Mouse (Mus musculus): ENCODE data around the gene Polr2a. TPM values are rescaled to one million over a fixed set of nuclear protein-coding genes. Genes with fewer than 3 reads are reported as not detected.

The Polr2a gene
- polyA plus RNA-seq, 1 experiment from 2014 or later: 21.3 TPM

DNA sequence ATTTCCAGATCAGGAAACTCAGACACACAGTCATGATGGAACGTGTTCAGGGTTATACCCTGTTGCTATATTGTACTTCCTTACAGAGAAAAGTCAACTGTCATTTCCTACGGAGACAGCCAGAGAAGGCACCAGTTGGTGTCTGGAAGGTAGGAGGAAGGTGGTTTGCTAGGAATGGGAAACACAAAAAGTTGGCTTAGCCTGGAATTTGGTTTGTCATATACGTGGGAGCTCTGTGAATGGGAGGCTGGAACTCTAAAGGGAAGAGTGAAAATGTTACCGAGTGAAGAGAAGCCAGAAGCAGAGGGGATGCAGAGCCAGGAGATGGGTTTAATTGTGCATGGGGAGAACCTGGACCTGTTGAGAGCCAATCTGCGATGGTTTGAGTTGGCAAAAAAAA lies 33.0 kb upstream of the Polr2a start:
- H3K27me3 ChIP-seq (replicated peaks; ENCODE audit: control insufficient read depth, insufficient read depth, low read length): no peaks in the 10 kb centered on the region

DNA sequence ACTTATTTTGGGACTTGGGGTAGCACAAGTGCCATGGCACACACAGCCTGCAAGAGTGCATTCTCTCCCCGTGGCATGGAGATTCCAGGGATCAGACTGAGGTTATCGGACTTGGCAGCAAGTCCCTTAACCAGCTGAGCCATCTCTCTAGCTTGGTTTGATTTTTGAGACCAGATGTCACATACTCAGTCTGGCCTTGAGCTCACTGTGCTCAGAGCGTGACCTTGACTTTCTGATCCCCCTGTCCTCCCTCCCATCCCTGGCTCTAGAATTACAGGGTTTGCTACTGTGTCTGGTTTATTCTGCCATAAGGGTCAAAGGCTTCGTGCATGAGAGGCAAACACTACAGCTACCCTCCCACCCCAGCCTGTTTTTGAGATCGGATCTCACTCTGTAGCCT lies 31.0 kb upstream of the Polr2a start:
- Histone ChIP-seq H3K9ac (ENCODE audit: low read length) (no peak overlapping the region), H3K4me1 (ENCODE audit: control insufficient read depth, insufficient read depth, low read length) (no peaks in the 10 kb centered on the region), H3K27me3 (replicated peaks; ENCODE audit: control insufficient read depth, insufficient read depth, low read length) (no peaks in the 10 kb centered on the region), H3K9me3 (replicated peaks; ENCODE audit: control insufficient read depth, low read length) (no peaks in the 10 kb centered on the region), H3K4me2 (ENCODE audit: low read length) (no peak overlapping the region), H3K36me3 (ENCODE audit: control insufficient read depth, insufficient read depth, low read length) (no peaks in the 10 kb centered on the region), H3K4me3 (ENCODE audit: low read depth, low read length) (no peak overlapping the region), H3K27ac (ENCODE audit: low read depth, low read length) (no peak overlapping the region)
- no peak for DNase-seq (ENCODE audit: low spot score)
- 74% methylated on average over 5 of the region's 5 CpGs for WGBS
- ATAC-seq: no peak

More for the DNA sequence above, 33.0 kb upstream of the Polr2a start:
- Histone ChIP-seq H3K9me3 (replicated peaks; ENCODE audit: control insufficient read depth, low read length) (no peaks in the 10 kb centered on the region), H3K4me1 (ENCODE audit: control insufficient read depth, insufficient read depth, low read length) (no peaks in the 10 kb centered on the region), H3K4me2 (ENCODE audit: low read length) (no peak overlapping the region), H3K9ac (ENCODE audit: low read length) (no peak overlapping the region), H3K36me3 (ENCODE audit: control insufficient read depth, insufficient read depth, low read length) (no peaks in the 10 kb centered on the region), H3K27ac (ENCODE audit: low read depth, low read length) (no peak overlapping the region), H3K4me3 (ENCODE audit: low read depth, low read length) (no peak overlapping the region)
- DNase-seq (ENCODE audit: low spot score): no peak
- 76% methylated on average over 5 of the region's 5 CpGs for WGBS
- ATAC-seq: no peak

DNA sequence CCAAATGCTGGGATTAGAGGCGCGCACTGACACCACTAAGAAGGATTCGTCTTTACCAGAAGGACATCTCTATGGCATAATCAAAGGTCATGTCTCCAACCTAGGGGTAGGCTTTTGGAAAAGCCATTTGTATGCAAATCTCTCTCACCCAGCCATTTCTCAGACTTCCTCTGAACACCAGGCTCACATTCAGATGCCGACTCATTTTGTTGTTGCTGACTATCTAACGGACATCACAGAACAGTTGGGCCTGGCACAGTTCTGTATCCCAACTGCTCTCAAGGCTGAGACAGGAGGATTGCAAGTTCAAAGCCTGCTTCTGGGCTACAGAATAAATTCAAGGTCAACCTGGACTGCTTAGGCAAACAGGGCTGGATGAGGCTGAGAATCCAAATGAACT lies 28.9 kb upstream of the Polr2a start:
- H3K36me3 ChIP-seq (ENCODE audit: control insufficient read depth, insufficient read depth, low read length): no peaks in the 10 kb centered on the region
- 88% methylated on average over 5 of the region's 5 CpGs for WGBS
- H3K4me1 ChIP-seq (ENCODE audit: control insufficient read depth, insufficient read depth, low read length): no peaks in the 10 kb centered on the region
- H3K4me3 ChIP-seq (ENCODE audit: low read depth, low read length): no peak overlapping the region
- DNase-seq (ENCODE audit: low spot score) (no peak), ATAC-seq (no peak)
- H3K27me3 ChIP-seq (replicated peaks; ENCODE audit: control insufficient read depth, insufficient read depth, low read length): no peaks in the 10 kb centered on the region
- no peaks in the 10 kb centered on the region for H3K9me3 ChIP-seq (replicated peaks; ENCODE audit: control insufficient read depth, low read length)
- no peak overlapping the region for H3K4me2 ChIP-seq (ENCODE audit: low read length)
- no peak overlapping the region for H3K9ac ChIP-seq (ENCODE audit: low read length)
- no peak overlapping the region for H3K27ac ChIP-seq (ENCODE audit: low read depth, low read length)

DNA sequence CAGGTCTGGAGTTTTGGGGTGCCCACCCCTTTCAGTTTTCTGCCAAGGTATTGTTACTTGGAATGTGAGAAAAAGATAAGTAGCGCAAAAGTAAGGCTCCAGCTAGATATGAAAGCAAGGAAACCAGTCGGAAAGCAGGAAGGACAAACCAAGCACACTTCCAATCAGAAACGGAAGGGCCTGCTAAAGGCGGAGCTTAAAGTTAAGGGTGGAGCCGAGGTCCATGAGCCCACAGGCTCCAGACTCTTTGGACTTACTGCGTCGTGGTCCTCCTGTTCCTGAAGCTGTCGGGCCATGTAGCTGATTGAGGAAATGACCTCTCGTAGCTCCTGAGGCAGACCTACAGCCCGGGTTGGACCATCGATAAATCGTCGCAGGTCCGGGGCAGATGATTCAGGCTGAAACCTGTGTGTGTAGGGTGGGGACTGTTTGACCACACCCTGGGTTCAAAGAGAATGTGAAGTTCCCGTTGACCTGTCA lies 26.4 kb upstream of the Polr2a start:
- H3K4me2 ChIP-seq (ENCODE audit: low read length): no peak overlapping the region
- no peak for DNase-seq (ENCODE audit: low spot score)
- no peak for ATAC-seq
- no peaks in the 10 kb centered on the region for H3K4me1 ChIP-seq (ENCODE audit: control insufficient read depth, insufficient read depth, low read length)
- 54% methylated on average over 15 of the region's 15 CpGs for WGBS
- no peak overlapping the region for H3K27ac ChIP-seq (ENCODE audit: low read depth, low read length)
- no peaks in the 10 kb centered on the region for H3K36me3 ChIP-seq (ENCODE audit: control insufficient read depth, insufficient read depth, low read length)
- H3K9me3 ChIP-seq (replicated peaks; ENCODE audit: control insufficient read depth, low read length): no peaks in the 10 kb centered on the region
- no peak overlapping the region for H3K9ac ChIP-seq (ENCODE audit: low read length)
- H3K27me3 ChIP-seq (replicated peaks; ENCODE audit: control insufficient read depth, insufficient read depth, low read length): no peaks in the 10 kb centered on the region
- no peak overlapping the region for H3K4me3 ChIP-seq (ENCODE audit: low read depth, low read length)

DNA sequence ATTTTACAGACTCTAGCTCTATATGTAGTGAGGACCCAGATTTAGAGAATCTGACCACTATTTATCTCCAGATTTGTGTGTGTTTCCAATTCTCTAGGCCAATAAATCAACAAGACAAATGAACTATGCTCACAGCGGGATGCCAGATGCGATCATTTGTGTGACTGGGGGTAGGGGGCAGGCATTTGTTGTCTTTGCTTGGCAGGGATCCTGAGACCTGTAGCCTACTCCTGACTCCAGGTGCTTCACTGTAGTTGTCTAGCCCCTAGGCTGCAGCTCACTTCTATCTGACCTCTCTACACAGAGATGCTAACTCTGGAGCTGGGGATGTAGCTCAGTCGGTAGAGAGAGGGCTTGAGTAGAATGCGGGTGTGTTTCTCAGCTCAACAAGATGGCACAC lies 23.4 kb upstream of the Polr2a start:
- Histone ChIP-seq H3K27me3 (replicated peaks; ENCODE audit: control insufficient read depth, insufficient read depth, low read length) (no peaks in the 10 kb centered on the region), H3K4me1 (ENCODE audit: control insufficient read depth, insufficient read depth, low read length) (no peaks in the 10 kb centered on the region), H3K9ac (ENCODE audit: low read length) (no peak overlapping the region), H3K9me3 (replicated peaks; ENCODE audit: control insufficient read depth, low read length) (no peaks in the 10 kb centered on the region), H3K36me3 (ENCODE audit: control insufficient read depth, insufficient read depth, low read length) (no peaks in the 10 kb centered on the region), H3K27ac (ENCODE audit: low read depth, low read length) (no peak overlapping the region), H3K4me3 (ENCODE audit: low read depth, low read length) (no peak overlapping the region), H3K4me2 (ENCODE audit: low read length) (no peak overlapping the region)
- 38% methylated on average over 4 of the region's 4 CpGs for WGBS
- no peak for ATAC-seq
- no peak for DNase-seq (ENCODE audit: low spot score)

DNA sequence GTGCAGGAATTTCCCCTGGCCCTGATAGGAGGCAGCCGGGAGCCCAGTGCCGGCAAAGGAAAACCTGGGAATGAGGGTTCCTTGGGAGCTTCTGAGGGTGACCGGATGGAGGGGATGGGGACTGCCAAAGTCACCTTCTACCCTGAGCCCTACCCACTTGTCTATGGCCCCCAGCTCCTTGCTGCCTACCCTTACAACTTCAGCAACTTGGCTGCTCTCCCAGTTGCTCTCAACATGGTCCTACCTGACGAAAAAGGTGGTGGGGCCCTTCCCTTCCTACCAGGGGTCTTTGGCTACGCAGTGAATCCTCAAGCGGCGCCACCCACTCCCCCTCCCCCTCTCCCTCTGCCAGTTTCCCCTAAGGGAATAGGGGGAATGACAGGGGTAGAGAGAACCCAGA lies 20.5 kb upstream of the Polr2a start:
- Histone ChIP-seq H3K27me3 (replicated peaks; ENCODE audit: control insufficient read depth, insufficient read depth, low read length) (no peaks in the 10 kb centered on the region), H3K9ac (ENCODE audit: low read length) (no peak overlapping the region), H3K4me1 (ENCODE audit: control insufficient read depth, insufficient read depth, low read length) (no peaks in the 10 kb centered on the region), H3K27ac (ENCODE audit: low read depth, low read length) (no peak overlapping the region), H3K9me3 (replicated peaks; ENCODE audit: control insufficient read depth, low read length) (no peaks in the 10 kb centered on the region), H3K4me2 (ENCODE audit: low read length) (no peak overlapping the region), H3K36me3 (ENCODE audit: control insufficient read depth, insufficient read depth, low read length) (0 out of 2 replicates have a peak, but pooled peaks cover 3% of the 10 kb centered on the region), H3K4me3 (ENCODE audit: low read depth, low read length) (no peak overlapping the region)
- no peak for DNase-seq (ENCODE audit: low spot score)
- 54% methylated on average over 7 of the region's 7 CpGs for WGBS
- ATAC-seq: no peak

DNA sequence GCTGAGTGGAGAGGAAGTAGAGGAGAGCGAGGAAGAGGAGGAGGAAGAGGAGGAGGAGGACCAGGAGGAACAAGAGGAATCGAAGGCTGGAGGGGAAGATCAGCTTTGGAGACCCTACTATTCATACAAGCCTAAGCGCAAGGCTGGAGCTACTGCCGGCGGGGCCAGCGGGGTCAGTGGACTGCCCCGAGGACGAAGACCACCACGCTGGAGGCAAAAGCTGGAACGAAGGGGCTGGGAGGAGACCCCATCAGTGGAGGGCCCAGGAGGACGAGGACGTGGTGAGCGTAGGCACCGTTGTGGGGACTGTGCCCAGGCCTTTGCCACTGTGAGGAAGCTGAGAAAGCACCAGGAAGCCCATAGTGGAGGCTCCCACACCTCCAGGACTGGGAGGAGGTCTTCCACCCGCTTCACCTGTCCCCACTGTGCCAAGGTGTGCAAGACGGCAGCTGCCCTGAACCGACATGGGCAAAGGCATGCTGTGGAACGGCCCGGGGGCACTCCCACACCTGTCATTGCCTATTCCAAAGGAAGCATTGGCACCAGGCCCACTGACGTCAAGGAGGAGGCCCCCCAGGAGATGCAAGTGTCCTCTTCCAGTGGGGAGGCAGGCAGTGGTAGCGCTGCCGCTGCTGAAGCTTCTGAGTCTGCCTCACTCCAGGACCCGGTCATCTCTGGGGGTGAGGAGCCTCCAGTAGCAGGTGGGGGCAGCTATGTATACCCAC lies 20.0 kb upstream of the Polr2a start:
- Histone ChIP-seq H3K4me3 (ENCODE audit: low read depth, low read length) (no peak overlapping the region), H3K4me1 (ENCODE audit: control insufficient read depth, insufficient read depth, low read length) (no peaks in the 10 kb centered on the region), H3K27ac (ENCODE audit: low read depth, low read length) (no peak overlapping the region), H3K4me2 (ENCODE audit: low read length) (no peak overlapping the region), H3K36me3 (ENCODE audit: control insufficient read depth, insufficient read depth, low read length) (0 out of 2 replicates have a peak, but pooled peaks cover 3% of the 10 kb centered on the region), H3K9ac (ENCODE audit: low read length) (no peak overlapping the region), H3K9me3 (replicated peaks; ENCODE audit: control insufficient read depth, low read length) (no peaks in the 10 kb centered on the region), H3K27me3 (replicated peaks; ENCODE audit: control insufficient read depth, insufficient read depth, low read length) (no peaks in the 10 kb centered on the region)
- ATAC-seq (no peak), DNase-seq (ENCODE audit: low spot score) (no peak)
- WGBS: 62% methylated on average over 23 of the region's 23 CpGs

DNA sequence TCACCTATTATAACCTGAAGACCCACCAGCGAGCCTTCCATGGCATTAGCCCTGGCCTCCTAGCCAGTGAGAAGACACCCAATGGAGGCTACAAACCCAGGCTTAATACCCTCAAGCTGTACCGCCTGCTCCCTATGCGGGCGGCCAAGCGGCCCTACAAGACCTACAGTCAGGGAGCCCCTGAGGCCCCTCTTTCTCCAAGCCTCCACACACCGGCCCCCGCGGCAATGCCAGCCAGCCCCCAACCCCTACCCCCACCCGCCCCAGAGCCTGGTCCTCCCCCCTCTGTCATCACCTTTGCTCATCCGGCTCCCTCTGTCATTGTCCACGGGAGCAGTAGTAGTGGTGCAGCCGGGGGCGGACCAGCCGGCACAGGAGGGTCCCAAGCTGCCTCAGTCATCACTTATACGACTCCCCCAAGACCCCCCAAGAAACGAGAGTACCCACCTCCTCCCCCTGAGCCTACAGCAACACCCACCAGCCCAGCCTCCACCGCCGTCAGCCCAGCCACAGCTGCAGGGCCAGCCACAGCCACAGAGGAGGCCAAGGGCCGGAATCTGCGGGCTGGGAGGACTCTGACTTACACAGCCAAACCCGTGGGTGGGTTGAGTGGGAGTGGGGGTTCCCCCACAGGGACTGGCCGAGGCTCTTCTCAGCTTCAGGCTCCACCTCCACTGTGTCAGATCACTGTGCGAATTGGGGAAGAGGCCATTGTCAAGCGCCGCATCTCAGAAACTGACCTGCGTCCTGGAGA lies 19.2 kb upstream of the Polr2a start:
- WGBS: 71% methylated on average over 26 of the region's 26 CpGs
- 0 out of 2 replicates have a peak, but pooled peaks cover 3% of the 10 kb centered on the region for H3K36me3 ChIP-seq (ENCODE audit: control insufficient read depth, insufficient read depth, low read length)
- no peak for DNase-seq (ENCODE audit: low spot score)
- ATAC-seq: no peak
- H3K4me3 ChIP-seq (ENCODE audit: low read depth, low read length): no peak overlapping the region
- no peak overlapping the region for H3K9ac ChIP-seq (ENCODE audit: low read length)
- no peaks in the 10 kb centered on the region for H3K27me3 ChIP-seq (replicated peaks; ENCODE audit: control insufficient read depth, insufficient read depth, low read length)
- no peaks in the 10 kb centered on the region for H3K9me3 ChIP-seq (replicated peaks; ENCODE audit: control insufficient read depth, low read length)
- no peaks in the 10 kb centered on the region for H3K4me1 ChIP-seq (ENCODE audit: control insufficient read depth, insufficient read depth, low read length)
- no peak overlapping the region for H3K4me2 ChIP-seq (ENCODE audit: low read length)
- H3K27ac ChIP-seq (ENCODE audit: low read depth, low read length): no peak overlapping the region

DNA sequence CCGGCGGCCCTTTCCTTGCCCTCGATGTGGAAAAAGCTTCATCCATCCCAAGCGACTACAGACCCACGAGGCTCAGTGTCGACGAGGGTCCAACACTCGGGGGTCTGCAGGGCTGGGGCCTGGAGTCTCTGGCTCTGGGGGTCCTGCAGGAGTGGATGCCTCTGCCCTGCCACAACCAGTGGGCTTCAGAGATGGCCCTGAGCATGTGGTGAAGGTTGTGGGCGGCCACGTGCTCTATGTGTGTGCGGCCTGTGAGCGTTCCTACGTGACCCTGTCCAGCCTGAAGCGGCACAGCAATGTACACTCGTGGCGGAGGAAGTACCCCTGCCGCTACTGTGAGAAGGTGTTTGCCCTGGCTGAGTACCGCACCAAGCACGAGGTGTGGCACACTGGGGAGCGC lies 18.1 kb upstream of the Polr2a start:
- H3K27me3 ChIP-seq (replicated peaks; ENCODE audit: control insufficient read depth, insufficient read depth, low read length): no peaks in the 10 kb centered on the region
- 85% methylated on average over 20 of the region's 20 CpGs for WGBS

More for the DNA sequence above, 18.1 kb upstream of the Polr2a start:
- Histone ChIP-seq H3K4me2 (ENCODE audit: low read length) (no peak overlapping the region), H3K9ac (ENCODE audit: low read length) (no peak overlapping the region), H3K4me3 (ENCODE audit: low read depth, low read length) (no peak overlapping the region), H3K9me3 (replicated peaks; ENCODE audit: control insufficient read depth, low read length) (no peaks in the 10 kb centered on the region), H3K27ac (ENCODE audit: low read depth, low read length) (no peak overlapping the region), H3K4me1 (ENCODE audit: control insufficient read depth, insufficient read depth, low read length) (no peaks in the 10 kb centered on the region), H3K36me3 (ENCODE audit: control insufficient read depth, insufficient read depth, low read length) (0 out of 2 replicates have a peak, but pooled peaks cover 3% of the 10 kb centered on the region)
- ATAC-seq: no peak
- DNase-seq (ENCODE audit: low spot score): no peak
